Mouse (Mus musculus) ZHBTc4 (cell line): ENCODE results near the gene Trim50.

Experiments used
- DNase-seq: peaks from one replicate; pipeline ENCODE4 v3.0.0-alpha.2; 2011; ENCODE audit warnings: low read depth, low spot score

The Trim50 gene

DNA sequence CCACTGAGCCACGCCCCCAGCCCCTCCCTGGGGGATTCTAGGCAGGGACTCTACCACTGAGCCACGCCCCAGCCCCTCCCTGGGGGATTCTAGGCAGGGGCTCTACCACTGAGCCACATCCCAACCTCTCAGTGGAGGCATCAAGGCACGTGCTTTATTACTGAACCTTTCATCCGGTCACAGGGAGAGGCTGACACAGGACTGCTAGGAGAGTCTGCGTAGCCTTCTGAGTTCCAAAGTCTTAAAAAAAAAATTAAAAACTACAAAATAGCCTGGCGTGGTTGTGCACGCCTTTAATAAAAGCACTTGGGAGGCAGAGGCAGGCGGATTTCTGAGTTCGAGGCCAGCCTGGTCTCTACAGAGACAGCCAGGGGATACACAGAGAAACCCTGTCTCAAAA lies 16.1 kb downstream of the Trim50 start:
- DNase-seq: peak; percentile 65

- DNase-seq: peak; percentile 98
Measured at GRCm38 (mm10) chr5:135369787-135370654, 16.9 kb downstream of the Trim50 start, which contains the start of gene Nsun5. Gene Nsun5 (plus strand): TSS chr5:135369953.

GRCm38 (mm10) chr5:135371195-135371594 lies 18.1 kb downstream of the Trim50 start:
- DNase-seq: no peak

GRCm38 (mm10) chr5:135373601-135374000 lies 20.5 kb downstream of the Trim50 start:
- DNase-seq: peak; percentile 69

- DNase-seq: no peak
Measured at GRCm38 (mm10) chr5:135375167-135375566, 22.1 kb downstream of the Trim50 start.

DNA sequence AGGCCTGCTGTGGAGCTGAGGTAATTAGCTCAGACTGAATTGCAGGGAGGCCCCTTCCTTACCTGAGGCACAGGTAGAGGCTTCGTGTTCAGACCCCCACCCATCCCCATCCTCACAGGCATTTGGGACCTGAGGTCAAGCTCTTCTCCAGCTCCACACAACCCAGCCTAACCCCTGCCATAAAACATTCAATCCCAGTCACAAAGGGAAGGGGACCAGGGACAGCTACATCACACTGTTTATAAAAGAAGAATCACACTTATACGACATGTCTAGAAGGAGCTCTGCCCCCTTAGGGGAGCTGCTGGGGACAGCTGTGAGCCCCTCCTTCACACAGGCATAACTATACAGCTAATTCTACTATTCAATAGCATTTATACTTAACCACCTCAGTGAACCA lies 23.2 kb downstream of the Trim50 start:
- no peak for DNase-seq

DNA sequence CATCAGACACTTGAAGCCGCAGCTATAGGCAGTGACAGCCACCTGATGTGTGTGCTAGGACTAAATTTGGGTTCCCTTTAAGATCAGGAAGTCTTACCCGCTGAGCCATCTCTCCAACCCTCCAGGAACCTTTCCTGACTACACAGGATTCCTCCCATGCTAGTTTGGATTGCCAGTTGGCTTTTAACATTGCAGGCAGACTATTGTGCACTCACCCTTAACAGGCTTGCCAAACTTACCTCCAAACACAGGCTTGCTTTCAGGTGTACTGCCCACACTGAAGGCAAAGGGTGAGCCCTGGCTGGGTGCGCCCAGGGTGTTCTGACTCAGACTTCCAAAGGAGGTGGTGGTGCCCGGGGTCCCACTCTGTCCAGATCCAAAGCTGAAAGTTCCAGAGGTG lies 27.6 kb downstream of the Trim50 start:
- no peak for DNase-seq

GRCm38 (mm10) chr5:135381356-135381925 lies 28.3 kb downstream of the Trim50 start:
- DNase-seq: no peak

GRCm38 (mm10) chr5:135382746-135383145 lies 29.7 kb downstream of the Trim50 start:
- DNase-seq: no peak

- DNase-seq: peak; percentile 53
Measured at GRCm38 (mm10) chr5:135383771-135384170, 30.7 kb downstream of the Trim50 start.

GRCm38 (mm10) chr5:135394004-135394823 lies 41.1 kb downstream of the Trim50 start, which contains the start of gene Pom121:
Gene Pom121 (minus strand): TSS chr5:135394546.
- DNase-seq: peak; percentile 93

DNA sequence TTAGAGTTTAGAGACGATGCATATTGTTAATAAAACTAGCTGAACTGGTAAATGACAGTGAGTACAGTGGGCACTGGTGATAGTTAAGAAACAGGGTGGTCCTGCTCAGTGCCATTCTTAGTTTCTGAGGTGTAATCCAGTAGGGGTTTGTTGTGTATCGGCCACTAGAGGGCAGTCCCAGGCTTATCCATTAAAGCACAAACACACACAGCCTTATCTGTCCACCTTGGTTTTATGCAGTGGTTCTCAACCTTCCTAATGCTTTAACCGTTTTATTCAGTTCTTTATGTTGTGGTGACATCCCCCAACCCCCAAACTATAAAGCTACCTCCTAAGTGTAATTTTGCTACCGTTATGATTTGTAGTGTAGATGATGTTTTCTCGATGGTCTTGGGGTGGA lies 42.7 kb downstream of the Trim50 start:
- DNase-seq: peak; percentile 78

DNA sequence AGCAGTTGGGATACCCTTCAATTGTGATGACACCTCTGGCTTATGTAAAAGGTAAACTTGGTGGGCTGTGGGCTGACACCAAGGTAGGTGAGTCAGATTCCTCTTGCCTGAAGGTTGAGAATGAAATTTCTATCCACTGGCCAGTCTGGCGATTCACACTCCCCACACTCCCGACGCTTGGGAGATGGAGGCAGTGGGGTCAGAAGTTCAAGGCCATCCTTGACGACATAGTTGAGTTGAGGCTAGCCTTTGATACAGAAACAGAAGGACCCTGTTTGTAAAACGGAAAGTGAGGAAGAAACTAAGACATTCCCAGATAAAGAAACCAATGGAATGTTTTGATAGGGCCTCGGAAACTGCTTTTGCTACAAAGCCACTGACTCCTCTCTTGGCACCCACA lies 46.3 kb downstream of the Trim50 start:
- no peak for DNase-seq

DNA sequence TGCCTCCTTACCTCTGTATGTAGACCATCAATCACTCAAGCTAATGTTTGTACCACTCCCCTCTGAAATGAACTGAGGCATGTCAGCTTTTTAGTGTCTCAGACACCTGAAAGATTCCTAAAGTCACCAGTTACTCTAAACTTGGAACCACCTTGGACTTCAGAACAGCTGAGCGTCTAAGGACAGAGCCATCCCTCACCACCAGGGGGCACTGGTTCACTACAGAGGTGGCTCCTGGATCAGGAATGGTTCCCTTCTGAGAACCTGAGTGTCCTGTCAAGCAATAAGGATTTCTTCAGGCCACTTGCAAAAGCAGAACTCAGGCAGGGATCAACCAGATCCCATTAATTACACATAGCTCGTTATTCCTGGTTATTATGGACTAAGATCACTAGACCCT lies 47.1 kb downstream of the Trim50 start:
- peak; percentile 85 for DNase-seq

DNA sequence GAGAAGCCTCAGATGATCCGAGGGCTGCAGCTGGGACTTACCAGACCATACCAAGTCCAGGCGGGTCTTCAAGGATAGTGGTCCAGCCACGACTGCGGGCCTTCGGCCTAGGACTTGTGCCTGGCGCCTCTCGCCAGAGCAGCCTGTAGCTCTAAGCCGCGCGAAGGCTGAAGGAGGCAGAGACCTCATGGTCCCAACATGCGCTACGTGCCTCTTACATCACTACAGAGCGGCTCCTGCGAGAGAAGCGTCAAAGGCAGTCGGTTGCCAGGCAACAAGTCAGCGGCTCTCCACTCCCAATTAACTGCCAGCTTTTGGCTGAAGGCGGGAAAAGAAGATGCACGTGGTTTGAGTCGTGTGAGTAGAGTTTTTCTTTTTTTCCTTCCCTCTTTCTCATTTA lies 51.5 kb downstream of the Trim50 start:
- peak; percentile 93 for DNase-seq

GRCm38 (mm10) chr5:135405437-135405836 lies 52.3 kb downstream of the Trim50 start:
- DNase-seq: no peak

GRCm38 (mm10) chr5:135408114-135408513 lies 55.0 kb downstream of the Trim50 start:
- DNase-seq: no peak

DNA sequence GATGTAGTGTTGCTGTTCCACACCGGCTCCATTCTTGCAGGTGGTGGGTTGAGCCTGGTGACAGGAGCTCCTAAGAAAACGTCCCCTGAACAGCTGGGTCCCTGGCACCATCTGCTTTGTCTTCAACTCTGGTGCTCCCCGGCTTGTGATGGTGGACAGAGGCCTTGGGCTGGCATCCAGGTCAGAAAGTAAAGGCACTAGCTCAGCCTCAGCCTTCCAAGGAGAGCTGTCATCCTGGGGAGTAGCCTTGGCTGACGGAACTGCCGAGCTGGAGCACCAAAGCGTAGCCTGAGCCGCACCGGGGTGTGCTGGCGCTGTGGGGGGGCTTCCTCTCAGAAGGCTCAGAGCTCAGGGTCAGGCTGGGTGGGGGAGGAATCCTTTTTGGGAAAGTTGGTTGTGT lies 57.2 kb downstream of the Trim50 start:
- DNase-seq: no peak
